Mouse (Mus musculus): ENCODE measurements around the gene Apobec2. TPM values are rescaled to one million over a fixed set of nuclear protein-coding genes. Genes with fewer than 3 reads are reported as not detected.

Apobec2 gene
- total RNA-seq, 2 experiments from 2014 or later: not detected

DNA sequence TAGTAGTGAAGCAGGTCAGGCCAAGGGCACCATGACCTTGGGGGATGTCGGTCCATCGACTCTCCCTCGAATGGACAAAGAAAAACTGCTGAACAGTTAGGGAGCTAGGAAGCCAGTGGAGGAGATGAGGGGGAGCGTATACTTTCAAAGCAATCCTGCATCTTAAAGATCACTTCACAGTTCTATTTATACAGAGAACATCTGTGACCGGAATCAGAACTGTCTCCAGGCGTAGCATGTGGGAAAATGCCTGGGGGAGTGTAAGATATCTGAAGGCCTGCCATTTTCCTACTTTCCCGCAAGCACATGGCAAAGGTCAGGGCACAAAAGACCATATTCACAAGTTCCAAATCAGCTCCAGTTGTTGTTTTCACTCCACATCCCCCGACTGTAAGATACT lies 59.7 kb downstream of the Apobec2 start:
- peak; percentile 38 to 84 for DNase-seq (ENCODE audit: low spot score in 2 of 2)
- intact Hi-C loops (cut with DNase I): loop anchor here (1.0 kb wide), 2 partner anchors 19 to 36 kb away; partner anchors contain the start of gene Nfya

DNA sequence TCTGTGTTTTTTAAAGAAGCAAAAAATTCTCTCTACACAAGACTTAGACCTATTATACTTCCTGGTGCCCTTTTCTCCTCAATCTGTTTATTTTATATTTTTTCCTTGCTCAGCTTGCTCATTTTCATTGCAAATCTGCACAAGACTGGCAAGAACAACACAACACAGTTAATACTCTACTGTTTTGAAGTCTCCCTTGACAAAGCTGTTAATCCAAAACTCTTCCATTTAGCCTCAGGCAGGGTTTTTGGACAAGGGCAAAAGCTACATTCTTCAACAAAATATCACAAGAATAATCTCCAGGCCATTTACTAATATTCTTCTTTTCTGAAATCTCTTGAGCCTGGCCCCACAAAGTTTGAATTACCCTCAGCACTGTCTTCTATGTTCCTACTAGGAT lies 61.1 kb downstream of the Apobec2 start:
- no peak for DNase-seq (ENCODE audit: low spot score in 2 of 2)
- intact Hi-C loops (cut with DNase I): no loop called here

Other genes starting within 250 kb of the Apobec2 start
- not detected for gene Trem1, start 200.2 kb downstream of the Apobec2 start, total RNA-seq (2021)
- under 1 TPM; 0.34 to 0.37 TPM for gene Trem3, start 185.2 kb downstream of the Apobec2 start, total RNA-seq (2021)
- not detected for gene Treml4, start 168.6 kb downstream of the Apobec2 start, total RNA-seq (2021)
- gene Treml2, start 133.4 kb downstream of the Apobec2 start, total RNA-seq (2021): under 1 TPM; 0.18 to 0.57 TPM
- under 1 TPM; 0.07 to 0.11 TPM for gene B430306N03Rik, start 116.8 kb downstream of the Apobec2 start, total RNA-seq (2021)
- 10 to 100 TPM in 1 of 2 experiments, 1 to 10 TPM in 1; 8.1 to 13.8 TPM for gene Trem2, start 86.5 kb downstream of the Apobec2 start, total RNA-seq (2021)
- not detected for gene Treml1, start 73.0 kb downstream of the Apobec2 start, total RNA-seq (2021)
- gene Nfya, start 23.0 kb downstream of the Apobec2 start, total RNA-seq (2021): 10 to 100 TPM; 27.5 to 31.8 TPM
- 1 to 10 TPM; 7.8 to 9.5 TPM for gene Oard1, start 22.9 kb downstream of the Apobec2 start, total RNA-seq (2021)
- not detected for gene Tspo2, start 18.6 kb upstream of the Apobec2 start, total RNA-seq (2021)
- under 1 TPM; 0.11 to 0.27 TPM for gene Unc5cl, start 22.0 kb upstream of the Apobec2 start, total RNA-seq (2021)